Comparison of ENCODE assay signal across 8 mouse cellular contexts in genomic region chr10:6979216-6979615, GRCm38 (mm10).
A peak's percentile ranks its signal among the peaks of the same experiment; 100 is the strongest.
DNase-seq lines count a peak whose midpoint lies in the region; ATAC-seq lines count a peak whose summit lies in the region.

No protein-coding gene starts in this region.

- H3K4me1 ChIP-seq in midbrain, embryonic 13.5 days (replicated peaks) = 0 out of 2 replicates have a peak, but pooled peaks cover 3% of the 10 kb centered on the region
- peaks cover 5% of the 10 kb centered on the region for H3K4me1 ChIP-seq in midbrain, embryonic 10.5 days
- no peaks in the 10 kb centered on the region for H3K4me1 ChIP-seq in neural tube, embryonic 13.5 days (replicated peaks)
- 0 out of 2 replicates have a peak, but pooled peaks cover 4% of the 10 kb centered on the region for H3K4me1 ChIP-seq in kidney, embryonic 14.5 days (ENCODE audit: control insufficient read depth, insufficient read depth, low read length)

- no peak for DNase-seq in frontal cortex, postnatal 25 days (ENCODE audit: low spot score in 2 of 2)
- DNase-seq in midbrain, embryonic 10.5 days (ENCODE audit: low spot score) = no peak
- no peak for DNase-seq in spleen, postnatal 10 days (ENCODE audit: low spot score in 2 of 2)

- H3K9ac ChIP-seq in midbrain, embryonic 13.5 days (replicated peaks) = no peak overlapping the region
- H3K9ac ChIP-seq in neural tube, embryonic 13.5 days = no peak overlapping the region
- H3K9ac ChIP-seq in kidney, embryonic 14.5 days (ENCODE audit: low read depth, low read length) = no peak overlapping the region

- no peaks in the 10 kb centered on the region for H3K36me3 ChIP-seq in midbrain, embryonic 13.5 days
- no peaks in the 10 kb centered on the region for H3K36me3 ChIP-seq in midbrain, embryonic 10.5 days
- H3K36me3 ChIP-seq in neural tube, embryonic 13.5 days = no peaks in the 10 kb centered on the region
- H3K36me3 ChIP-seq in kidney, embryonic 14.5 days (ENCODE audit: control insufficient read depth, insufficient read depth, low read length) = no peaks in the 10 kb centered on the region

- H3K27ac ChIP-seq in midbrain, embryonic 13.5 days = no peak overlapping the region
- no peak overlapping the region for H3K27ac ChIP-seq in midbrain, embryonic 10.5 days (replicated peaks)
- 0 out of 2 replicates have a peak overlapping the region, but pooled peaks have one; percentile 6 for H3K27ac ChIP-seq in neural tube, embryonic 13.5 days (replicated peaks)
- H3K27ac ChIP-seq in kidney, embryonic 14.5 days (ENCODE audit: low read depth, low read length) = no peak overlapping the region

- WGBS in midbrain, embryonic 13.5 days = 75% methylated on average over 7 of the region's 7 CpGs
- 79% methylated on average over 7 of the region's 7 CpGs for WGBS in midbrain, embryonic 10.5 days
- 61% methylated on average over 7 of the region's 7 CpGs for WGBS in neural tube, embryonic 13.5 days
- WGBS in kidney, embryonic 14.5 days = 69% methylated on average over 7 of the region's 7 CpGs

- H3K27me3 ChIP-seq in midbrain, embryonic 13.5 days = no peaks in the 10 kb centered on the region
- H3K27me3 ChIP-seq in midbrain, embryonic 10.5 days (ENCODE audit: low read depth, poor library complexity, severe bottlenecking) = no peaks in the 10 kb centered on the region
- no peaks in the 10 kb centered on the region for H3K27me3 ChIP-seq in neural tube, embryonic 13.5 days
- H3K27me3 ChIP-seq in kidney, embryonic 14.5 days (ENCODE audit: control insufficient read depth, insufficient read depth, low read length) = no peaks in the 10 kb centered on the region

- no peak overlapping the region for H3K4me3 ChIP-seq in midbrain, embryonic 13.5 days (replicated peaks)
- no peak overlapping the region for H3K4me3 ChIP-seq in midbrain, embryonic 10.5 days
- H3K4me3 ChIP-seq in neural tube, embryonic 13.5 days = no peak overlapping the region
- no peak overlapping the region for H3K4me3 ChIP-seq in kidney, embryonic 14.5 days (ENCODE audit: low read length)

- peak; percentile 45 for ATAC-seq in frontal cortex, adult (ENCODE audit: low TSS enrichment)
- 0 out of 2 replicates have a peak, but pooled peaks have one; percentile 20 for ATAC-seq in midbrain, embryonic 13.5 days
- peak; percentile 31 for ATAC-seq in common myeloid progenitor, adult 5-6 weeks (replicated peaks; ENCODE audit: low read depth, poor library complexity, severe bottlenecking)
- ATAC-seq in neural tube, embryonic 13.5 days (ENCODE audit: low read depth) = peak; percentile 72; the same call in 1 of the 2 replicates
- no peak for ATAC-seq in kidney, embryonic 14.5 days (ENCODE audit: low FRiP score, low TSS enrichment)

- H3K9me3 ChIP-seq in midbrain, embryonic 13.5 days = no peaks in the 10 kb centered on the region
- H3K9me3 ChIP-seq in midbrain, embryonic 10.5 days (replicated peaks) = no peaks in the 10 kb centered on the region
- no peaks in the 10 kb centered on the region for H3K9me3 ChIP-seq in neural tube, embryonic 13.5 days
- no peaks in the 10 kb centered on the region for H3K9me3 ChIP-seq in kidney, embryonic 14.5 days (ENCODE audit: control insufficient read depth, low read length)

- H3K4me2 ChIP-seq in midbrain, embryonic 13.5 days (replicated peaks) = peak overlapping the region; percentile 43
- H3K4me2 ChIP-seq in neural tube, embryonic 13.5 days = peak overlapping the region; percentile 44
- no peak overlapping the region for H3K4me2 ChIP-seq in kidney, embryonic 14.5 days (replicated peaks; ENCODE audit: low read depth, low read length)
